Mouse (Mus musculus) MEL (cell line): ENCODE measurements around the gene Fgfr2. TPM values are rescaled to one million over a fixed set of nuclear protein-coding genes. Genes with fewer than 3 reads are reported as not detected.

Source experiments
- DNase-seq: peaks from one replicate; pipeline ENCODE4 v3.0.0; 2011; ENCODE audit warnings: low read depth, low spot score
- H3K27ac ChIP-seq: 2 replicates; pipeline ENCODE4 v1.5.1; 2012; ENCODE audit warnings: low read depth, mild to moderate bottlenecking, control low read depth, low read length, moderate library complexity; ENCODE audit not compliant: control insufficient read depth
- H3K27me3 ChIP-seq, 2 experiments: fragments of 150-350 bp in 1 of 2; sonication (generic) in 1 of 2; 2 replicates each; pipeline ENCODE4 v1.6.1; 2012; ENCODE audit warnings: low read length in 2 of 2, mild to moderate bottlenecking in 2 of 2, improper control_type of control experiment in 1 of 2, moderate library complexity in 1 of 2; ENCODE audit not compliant: insufficient read depth in 2 of 2, control insufficient read depth in 1 of 2
- H3K36me3 ChIP-seq, 2 experiments: 2 replicates each; pipeline ENCODE4 v1.6.1; 2012 to 2014; ENCODE audit warnings: low read length in 2 of 2, improper control_type of control experiment in 1 of 2, inconsistent platforms in 1 of 2, mild to moderate bottlenecking in 1 of 2; ENCODE audit not compliant: insufficient read depth in 2 of 2, control insufficient read depth in 1 of 2
- H3K4me1 ChIP-seq, 2 experiments: fragments of 150-350 bp in 1 of 2; sonication (generic) in 1 of 2; 2 replicates each; pipeline ENCODE4 v1.6.1; 2012; ENCODE audit warnings: low read length in 2 of 2, improper control_type of control experiment in 1 of 2, mild to moderate bottlenecking in 1 of 2; ENCODE audit not compliant: insufficient read depth in 2 of 2, control insufficient read depth in 1 of 2
- H3K4me3 ChIP-seq, 2 experiments: fragments of 150-350 bp in 1 of 2; sonication (generic) in 1 of 2; 2 replicates each; pipeline ENCODE4 v1.5.1; 2012; ENCODE audit warnings: low read depth in 2 of 2, low read length in 2 of 2, mild to moderate bottlenecking in 2 of 2, moderate library complexity in 2 of 2, control low read depth in 1 of 2, improper control_type of control experiment in 1 of 2; ENCODE audit not compliant: control insufficient read depth in 1 of 2, insufficient read depth in 1 of 2
- H3K79me2 ChIP-seq: 2 replicates; pipeline ENCODE4 v1.6.1; 2012; ENCODE audit warnings: mild to moderate bottlenecking, low read length, moderate library complexity; ENCODE audit not compliant: control insufficient read depth, poor library complexity, insufficient read depth
- H3K9ac ChIP-seq: 2 replicates; pipeline ENCODE4 v1.6.1; 2012; ENCODE audit warnings: low read depth, mild to moderate bottlenecking, control low read depth, low read length, moderate library complexity; ENCODE audit not compliant: control insufficient read depth, poor library complexity, severe bottlenecking
- H3K9me3 ChIP-seq: fragments of 150-350 bp; sonication (generic); replicated peaks from 2 replicates; pipeline ENCODE4 v1.6.1; 2012; ENCODE audit warnings: mild to moderate bottlenecking, low read length, improper control_type of control experiment, moderate library complexity; ENCODE audit not compliant: insufficient read depth
- CHD1 ChIP-seq: IDR thresholded peaks from 2 replicates; pipeline ENCODE4 v1.6.1; 2012; ENCODE audit warnings: low read depth, mild to moderate bottlenecking, inconsistent platforms, low read length, improper control_type of control experiment
- E2F4 ChIP-seq: IDR thresholded peaks from 2 replicates; pipeline ENCODE4 v1.6.1; 2011; ENCODE audit warnings: low read depth, low read length, improper control_type of control experiment, borderline replicate concordance
- ELF1 ChIP-seq: IDR thresholded peaks from 2 replicates; pipeline ENCODE4 v1.6.1; 2014; ENCODE audit warnings: low read depth, mild to moderate bottlenecking, inconsistent platforms, low read length, improper control_type of control experiment, moderate library complexity
- EP300 ChIP-seq, 2 experiments: IDR thresholded peaks; 2 replicates each; pipeline ENCODE4 v1.6.1; 2011; ENCODE audit warnings: improper control_type of control experiment in 2 of 2, low read length in 2 of 2, low read depth in 1 of 2, mild to moderate bottlenecking in 1 of 2
- ETS1 ChIP-seq: IDR thresholded peaks from 2 replicates; pipeline ENCODE4 v1.6.1; 2012; ENCODE audit warnings: low read depth, mild to moderate bottlenecking, inconsistent platforms, low read length, improper control_type of control experiment, moderate library complexity
- GATA1 ChIP-seq: IDR thresholded peaks from 2 replicates; pipeline ENCODE4 v1.6.1; 2011; ENCODE audit warnings: low read depth, low read length, improper control_type of control experiment
- HCFC1 ChIP-seq: IDR thresholded peaks from 2 replicates; pipeline ENCODE4 v1.6.1; 2012; ENCODE audit warnings: low read depth, mild to moderate bottlenecking, inconsistent platforms, low read length, improper control_type of control experiment, moderate library complexity
- JUND ChIP-seq: IDR thresholded peaks from 2 replicates; pipeline ENCODE4 v1.6.1; 2011; ENCODE audit warnings: low read depth, mild to moderate bottlenecking, improper control_type of control experiment, low read length
- KAT2A ChIP-seq: conservative IDR thresholded peaks from 2 replicates; pipeline ENCODE4 v1.6.1; 2012; ENCODE audit warnings: low read depth, low read length, improper control_type of control experiment, inconsistent platforms
- MAX ChIP-seq: IDR thresholded peaks from 2 replicates; pipeline ENCODE4 v1.6.1; 2011; ENCODE audit warnings: low read length, improper control_type of control experiment
- MAZ ChIP-seq: IDR thresholded peaks from 2 replicates; pipeline ENCODE4 v1.6.1; 2012; ENCODE audit warnings: low read depth, mild to moderate bottlenecking, inconsistent platforms, low read length, improper control_type of control experiment
- MEF2A ChIP-seq: IDR thresholded peaks from 2 replicates; pipeline ENCODE4 v1.6.1; 2014; ENCODE audit warnings: low read depth, mild to moderate bottlenecking, inconsistent platforms, low read length, improper control_type of control experiment; ENCODE audit not compliant: poor library complexity, insufficient replicate concordance, severe bottlenecking; ENCODE audit errors: extremely low read depth
- MXI1 ChIP-seq: IDR thresholded peaks from 2 replicates; pipeline ENCODE4 v1.6.1; 2011; ENCODE audit warnings: mild to moderate bottlenecking, low read depth, low read length, improper control_type of control experiment
- MYB ChIP-seq: IDR thresholded peaks from 2 replicates; pipeline ENCODE4 v1.6.1; 2011; ENCODE audit warnings: mild to moderate bottlenecking, low read depth, low read length, improper control_type of control experiment
- MYC ChIP-seq: IDR thresholded peaks from 2 replicates; pipeline ENCODE4 v1.6.1; 2011; ENCODE audit warnings: low read depth, mild to moderate bottlenecking, low read length, improper control_type of control experiment, moderate library complexity
- NELFE ChIP-seq: IDR thresholded peaks from 2 replicates; pipeline ENCODE4 v1.6.1; 2011; ENCODE audit warnings: low read depth, low read length, improper control_type of control experiment
- NRF1 ChIP-seq: IDR thresholded peaks from 2 replicates; pipeline ENCODE4 v1.6.1; 2014; ENCODE audit warnings: low read depth, mild to moderate bottlenecking, inconsistent platforms, low read length, improper control_type of control experiment, moderate library complexity; ENCODE audit not compliant: poor library complexity, insufficient read depth, severe bottlenecking
- POLR2A ChIP-seq, 2 experiments: IDR thresholded peaks; 2 replicates each; pipeline ENCODE4 v1.6.1; 2011 to 2012; ENCODE audit warnings: low read length in 2 of 2, mild to moderate bottlenecking in 2 of 2, control low read depth in 1 of 2, improper control_type of control experiment in 1 of 2, low read depth in 1 of 2, moderate library complexity in 1 of 2; ENCODE audit not compliant: control insufficient read depth in 1 of 2, insufficient read depth in 1 of 2, poor library complexity in 1 of 2
- POLR2AphosphoS2 ChIP-seq: IDR thresholded peaks from 2 replicates; pipeline ENCODE4 v1.6.1; 2011; ENCODE audit warnings: low read length, improper control_type of control experiment
- POLR2AphosphoS5 ChIP-seq: IDR thresholded peaks from 2 replicates; pipeline ENCODE4 v1.6.1; 2012; ENCODE audit warnings: low read depth, borderline replicate concordance, mild to moderate bottlenecking, inconsistent platforms, low read length, moderate library complexity, mixed read lengths
- SIN3A ChIP-seq: IDR thresholded peaks from 2 replicates; pipeline ENCODE4 v1.6.1; 2012; ENCODE audit warnings: low read length, improper control_type of control experiment, inconsistent platforms
- TBP ChIP-seq: IDR thresholded peaks from 2 replicates; pipeline ENCODE4 v1.8.0; 2011; ENCODE audit warnings: low read depth, low read length, improper control_type of control experiment
- TCF12 ChIP-seq: IDR thresholded peaks from 2 replicates; pipeline ENCODE4 v1.6.1; 2014; ENCODE audit warnings: low read depth, mild to moderate bottlenecking, inconsistent platforms, low read length, improper control_type of control experiment, moderate library complexity
- UBTF ChIP-seq: IDR thresholded peaks from 2 replicates; pipeline ENCODE4 v1.6.1; 2012; ENCODE audit warnings: low read depth, mild to moderate bottlenecking, inconsistent platforms, low read length, improper control_type of control experiment, moderate library complexity, borderline replicate concordance; ENCODE audit not compliant: insufficient read depth
- USF1 ChIP-seq: IDR thresholded peaks from 2 replicates; pipeline ENCODE4 v1.6.1; 2014; ENCODE audit warnings: low read depth, mild to moderate bottlenecking, inconsistent platforms, low read length, improper control_type of control experiment, moderate library complexity
- USF2 ChIP-seq, 2 experiments: IDR thresholded peaks; 2 replicates each; pipeline ENCODE4 v1.6.1; 2011 to 2012; ENCODE audit warnings: improper control_type of control experiment in 2 of 2, low read length in 2 of 2, borderline replicate concordance in 1 of 2, inconsistent platforms in 1 of 2, low read depth in 1 of 2, mild to moderate bottlenecking in 1 of 2; ENCODE audit not compliant: insufficient read depth in 1 of 2
- ZKSCAN1 ChIP-seq: IDR thresholded peaks from 2 replicates; pipeline ENCODE4 v1.6.1; 2012; ENCODE audit warnings: low read depth, mild to moderate bottlenecking, inconsistent platforms, low read length, improper control_type of control experiment, moderate library complexity
- ZMIZ1 ChIP-seq: IDR thresholded peaks from 2 replicates; pipeline ENCODE4 v1.6.1; 2012; ENCODE audit warnings: low read depth, mild to moderate bottlenecking, inconsistent platforms, low read length, improper control_type of control experiment, moderate library complexity
- polyA plus RNA-seq, 2 experiments: library from polyadenylated mRNA; stranded (reverse) in 1 of 2; unstranded in 1 of 2; fragments of >175 nt in 1 of 2; fragments of >200 nt in 1 of 2; gene quantifications; 2 replicates each; pipeline versions ENCODE4 v1.2.1 to v1.2.4; 2012; ENCODE audit warnings: low replicate concordance in 2 of 2, low read depth in 1 of 2; ENCODE audit not compliant: insufficient read length in 2 of 2, insufficient read depth in 1 of 2, missing spikeins in 1 of 2
- total RNA-seq: library from RNA; depleted of rRNA; stranded (reverse); fragments of 300-350 nt; gene quantifications from 2 replicates; pipeline ENCODE4 v1.2.3, GENCODE M21; 2012

Fgfr2 gene
- total and polyA plus RNA-seq, 3 experiments, result not detected

GRCm38 (mm10) chr7:130264616-130265318 is 2858.4 kb downstream of the Fgfr2 start:
- no peaks in the 10 kb centered on the region for H3K27me3 ChIP-seq

GRCm38 (mm10) chr7:130263799-130264351 is 2859.3 kb downstream of the Fgfr2 start:
- no peak for TF ChIP-seq ETS1
- TF ChIP-seq ELF1, result no peak
- TF ChIP-seq MAZ, result no peak
- TF ChIP-seq KAT2A, result no peak
- no peak for TF ChIP-seq GATA1
- no peak for TF ChIP-seq CHD1
- no peak for TF ChIP-seq E2F4
- no peak for TF ChIP-seq TBP
- no peak for TF ChIP-seq EP300 (IDR thresholded peaks at IDR 0.05; ENCODE audit: low read depth in 1 of 2, low read length in 2 of 2)
- TF ChIP-seq MEF2A, result no peak
- TF ChIP-seq MYC, result no peak
- TF ChIP-seq POLR2AphosphoS5, result no peak
- TF ChIP-seq NRF1, result no peak
- no peak for TF ChIP-seq TCF12
- no peak for TF ChIP-seq POLR2AphosphoS2
- TF ChIP-seq USF1, result no peak
- no peak for TF ChIP-seq UBTF
- H3K4me3 ChIP-seq, result no peak overlapping the region
- H3K27ac ChIP-seq, result no peak overlapping the region
- H3K36me3 ChIP-seq, result no peaks in the 10 kb centered on the region
- no peak for DNase-seq
- H3K9me3 ChIP-seq, result no peaks in the 10 kb centered on the region
- H3K9ac ChIP-seq, result no peak overlapping the region
- H3K4me1 ChIP-seq, result no peaks in the 10 kb centered on the region
- no peaks in the 10 kb centered on the region for H3K27me3 ChIP-seq
- H3K79me2 ChIP-seq, result no peaks in the 10 kb centered on the region

More at GRCm38 (mm10) chr7:130264616-130265318, 2858.4 kb downstream of the Fgfr2 start:
- no peak overlapping the region for H3K27ac ChIP-seq
- TF ChIP-seq ZKSCAN1, result no peak
- TF ChIP-seq TCF12, result no peak
- TF ChIP-seq SIN3A, result no peak
- TF ChIP-seq MYB, result no peak
- no peak for TF ChIP-seq ELF1
- no peak for TF ChIP-seq HCFC1
- no peak for TF ChIP-seq USF1
- TF ChIP-seq ZMIZ1, result no peak
- no peak for TF ChIP-seq MAX
- no peak for TF ChIP-seq NELFE
- TF ChIP-seq MXI1, result no peak
- no peak for TF ChIP-seq JUND
- TF ChIP-seq E2F4, result no peak
- no peak for TF ChIP-seq POLR2A (IDR thresholded peaks at IDR 0.05; ENCODE audit: control insufficient read depth in 1 of 2, insufficient read depth in 1 of 2, low read depth in 1 of 2, low read length in 2 of 2, poor library complexity in 1 of 2)
- TF ChIP-seq EP300 (IDR thresholded peaks at IDR 0.05; ENCODE audit: low read depth in 1 of 2, low read length in 2 of 2), result no peak
- no peak for TF ChIP-seq POLR2AphosphoS2
- TF ChIP-seq USF2 (IDR thresholded peaks at IDR 0.05; ENCODE audit: borderline replicate concordance in 1 of 2, insufficient read depth in 1 of 2, low read depth in 1 of 2, low read length in 2 of 2), result no peak
- TF ChIP-seq UBTF, result no peak
- TF ChIP-seq, all 39 proteins: peak for 0
- H3K4me1 ChIP-seq, result no peaks in the 10 kb centered on the region
- no peak overlapping the region for H3K4me3 ChIP-seq
- no peaks in the 10 kb centered on the region for H3K9me3 ChIP-seq
- no peaks in the 10 kb centered on the region for H3K36me3 ChIP-seq
- no peak for DNase-seq
- no peak overlapping the region for H3K9ac ChIP-seq
- no peaks in the 10 kb centered on the region for H3K79me2 ChIP-seq
